Mouse (Mus musculus) C2C12 (cell line): ENCODE results near the gene Gas2l2.

Source experiments
- CTCF ChIP-seq: IDR thresholded peaks from one replicate; pipeline ENCODE4 v1.5.1; 2011; ENCODE audit not compliant: control insufficient read depth, insufficient read depth, insufficient read length
- MAX ChIP-seq: IDR thresholded peaks from one replicate; pipeline ENCODE4 v1.6.1; 2011; ENCODE audit warnings: mild to moderate bottlenecking, control low read depth
- USF1 ChIP-seq: IDR thresholded peaks from one replicate; pipeline ENCODE4 v1.6.1; 2011; ENCODE audit warnings: low read depth, mild to moderate bottlenecking, control low read depth, moderate library complexity

DNA sequence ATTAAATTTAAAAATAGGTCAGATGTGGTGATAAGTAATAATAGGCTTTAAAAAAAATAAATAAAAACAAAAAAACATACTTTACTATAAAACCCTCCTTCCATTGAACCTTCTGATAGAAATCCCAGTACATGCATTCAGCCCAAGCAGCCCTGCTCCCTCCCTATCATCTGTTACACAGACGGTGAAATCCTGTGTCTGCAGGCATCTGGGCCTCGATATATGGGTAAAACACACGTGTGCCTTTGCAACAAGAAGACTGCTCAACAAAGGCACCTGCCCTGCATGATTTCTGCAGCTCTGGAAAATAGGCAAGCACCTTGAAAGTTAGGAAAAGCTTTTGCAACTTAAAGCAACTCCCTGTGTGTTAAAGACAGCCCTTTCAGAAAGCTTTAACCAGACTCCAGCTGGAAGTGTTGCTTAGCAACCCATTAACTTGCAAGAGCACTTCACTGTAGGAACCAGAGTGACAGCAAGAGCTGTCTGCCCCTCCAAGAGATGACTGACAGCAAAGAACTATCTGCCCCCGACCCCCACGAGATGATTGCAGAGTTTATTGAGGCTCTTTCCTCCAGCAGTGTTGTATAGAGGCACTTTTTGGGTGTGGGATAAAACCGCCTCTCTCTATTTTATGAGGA lies 34.3 kb downstream of the Gas2l2 start:
- TF ChIP-seq CTCF (no peak), USF1 (no peak), MAX (no peak)
